Mouse (Mus musculus): ENCODE results near the gene Apol7e.
"Not testable (repeated sequence)": the region's sequence is repeated elsewhere in the genome, so short reads cannot be mapped to it uniquely, and the experiment has no call there.

Apol7e gene

GRCm38 (mm10) chr15:77698656-77699055 lies at the start of gene Apol7e:
TSS of gene Apol7e (plus strand) at chr15:77698857.
- not testable (repeated sequence) for DNase-seq (ENCODE audit: low spot score in 2 of 2)

- DNase-seq (ENCODE audit: low spot score in 2 of 2) = not testable (repeated sequence)
Measured at GRCm38 (mm10) chr15:77651143-77651542, 47.5 kb upstream of the Apol7e start.

- not testable (repeated sequence) for DNase-seq (ENCODE audit: low spot score in 2 of 2)
Measured at GRCm38 (mm10) chr15:77659773-77660172, 38.9 kb upstream of the Apol7e start.

GRCm38 (mm10) chr15:77661841-77662240 lies 36.8 kb upstream of the Apol7e start:
- DNase-seq (ENCODE audit: low spot score in 2 of 2) = not testable (repeated sequence)

GRCm38 (mm10) chr15:77674081-77674480 lies 24.6 kb upstream of the Apol7e start:
- not testable (repeated sequence) for DNase-seq (ENCODE audit: low spot score in 2 of 2)

- DNase-seq (ENCODE audit: low spot score in 2 of 2) = peak; percentile 5 to 15
Measured at GRCm38 (mm10) chr15:77683944-77684343, 14.7 kb upstream of the Apol7e start.

GRCm38 (mm10) chr15:77691532-77692311 lies 6.9 kb upstream of the Apol7e start:
- DNase-seq (ENCODE audit: low spot score in 2 of 2) = not testable (repeated sequence)

- not testable (repeated sequence) for DNase-seq (ENCODE audit: low spot score in 2 of 2)
Measured at GRCm38 (mm10) chr15:77694687-77695295, 3.9 kb upstream of the Apol7e start.

- not testable (repeated sequence) for DNase-seq (ENCODE audit: low spot score in 2 of 2)
Measured at GRCm38 (mm10) chr15:77705306-77705705, 6.6 kb downstream of the Apol7e start.

- DNase-seq (ENCODE audit: low spot score in 2 of 2) = not testable (repeated sequence)
Measured at GRCm38 (mm10) chr15:77708936-77709335, 10.3 kb downstream of the Apol7e start.

GRCm38 (mm10) chr15:77718240-77718639 lies 19.6 kb downstream of the Apol7e start:
- not testable (repeated sequence) for DNase-seq (ENCODE audit: low spot score in 2 of 2)

GRCm38 (mm10) chr15:77721509-77721908 lies 22.9 kb downstream of the Apol7e start:
- not testable (repeated sequence) for DNase-seq (ENCODE audit: low spot score in 2 of 2)

- DNase-seq (ENCODE audit: low spot score in 2 of 2) = not testable (repeated sequence)
Measured at GRCm38 (mm10) chr15:77724208-77724911, 25.7 kb downstream of the Apol7e start.

- DNase-seq (ENCODE audit: low spot score in 2 of 2) = not testable (repeated sequence)
Measured at GRCm38 (mm10) chr15:77725393-77726020, 26.9 kb downstream of the Apol7e start.

- DNase-seq (ENCODE audit: low spot score in 2 of 2) = not testable (repeated sequence)
Measured at GRCm38 (mm10) chr15:77727139-77727538, 28.5 kb downstream of the Apol7e start.

GRCm38 (mm10) chr15:77727745-77728144 lies 29.1 kb downstream of the Apol7e start:
- not testable (repeated sequence) for DNase-seq (ENCODE audit: low spot score in 2 of 2)

GRCm38 (mm10) chr15:77728739-77729138 lies 30.1 kb downstream of the Apol7e start, which contains the start of gene Apol9b:
TSS of gene Apol9b (plus strand) at chr15:77729039.
- DNase-seq (ENCODE audit: low spot score in 2 of 2) = not testable (repeated sequence)

- DNase-seq (ENCODE audit: low spot score in 2 of 2) = no peak
Measured at GRCm38 (mm10) chr15:77731605-77732004, 32.9 kb downstream of the Apol7e start.

- not testable (repeated sequence) for DNase-seq (ENCODE audit: low spot score in 2 of 2)
Measured at GRCm38 (mm10) chr15:77732851-77733250, 34.2 kb downstream of the Apol7e start.

- DNase-seq (ENCODE audit: low spot score in 2 of 2) = not testable (repeated sequence)
Measured at GRCm38 (mm10) chr15:77733380-77733779, 34.7 kb downstream of the Apol7e start.

GRCm38 (mm10) chr15:77733903-77734302 lies 35.2 kb downstream of the Apol7e start:
- not testable (repeated sequence) for DNase-seq (ENCODE audit: low spot score in 2 of 2)

Data from frontal cortex, postnatal 25 days (tissue).